Mouse (Mus musculus) spleen, postnatal 14 days (tissue): Measurements from ENCODE around the gene Fam19a5.

ENCODE experiments used
- DNase-seq, 2 experiments: peaks; one replicate each; pipeline ENCODE4 v3.0.0; 2021 to 2022; ENCODE audit warnings: low spot score in 2 of 2

The Fam19a5 gene

GRCm38 (mm10) chr15:87543599-87544338 is at the start of gene Fam19a5:
TSS of gene Fam19a5 (plus strand) at chr15:87544299.
- DNase-seq, result no peak

DNA sequence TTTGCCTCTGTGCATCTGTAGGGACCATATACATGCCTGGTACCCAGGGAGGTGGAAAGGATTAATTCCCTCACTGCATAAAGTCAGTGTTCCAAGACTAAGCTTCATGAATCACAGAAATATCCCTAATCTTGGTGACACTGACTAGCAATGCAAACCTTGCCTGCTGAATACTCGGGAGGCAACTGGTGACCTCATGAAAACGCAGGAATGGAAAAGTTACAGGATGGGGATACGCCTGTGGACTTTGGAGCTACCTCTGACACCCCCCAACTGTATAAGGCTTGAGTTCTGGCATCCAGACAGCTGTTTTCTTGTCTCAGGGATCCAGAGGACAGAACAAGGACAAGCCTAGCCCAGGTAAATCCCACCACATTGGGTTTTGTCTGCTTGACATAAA is 42.4 kb upstream of the Fam19a5 start:
- DNase-seq, result no peak

GRCm38 (mm10) chr15:87507349-87507748 is 36.8 kb upstream of the Fam19a5 start:
- DNase-seq, result no peak

- no peak for DNase-seq
Observed at GRCm38 (mm10) chr15:87510886-87511285, 33.2 kb upstream of the Fam19a5 start.

- DNase-seq, result no peak
Observed at GRCm38 (mm10) chr15:87518161-87518560, 25.9 kb upstream of the Fam19a5 start.

DNA sequence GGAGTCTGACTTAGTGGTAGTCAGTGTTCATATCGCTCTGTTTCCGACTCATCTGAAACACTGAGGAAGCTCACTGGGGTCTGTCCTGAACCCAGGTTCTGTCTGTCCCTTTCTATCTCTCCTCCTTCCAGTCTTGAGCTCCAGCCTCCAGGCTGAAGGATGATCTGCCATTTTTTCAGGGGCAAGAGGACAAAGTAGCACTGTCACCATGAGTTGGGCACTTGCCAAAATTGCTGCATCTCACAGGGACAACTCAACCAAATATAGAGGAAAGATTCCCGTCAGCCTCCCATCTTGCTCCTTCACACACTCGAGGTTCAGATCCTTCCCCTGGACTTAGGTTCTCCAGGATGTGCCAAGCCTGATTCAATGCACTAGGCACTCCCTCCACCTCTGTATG is 14.8 kb upstream of the Fam19a5 start:
- no peak for DNase-seq

DNA sequence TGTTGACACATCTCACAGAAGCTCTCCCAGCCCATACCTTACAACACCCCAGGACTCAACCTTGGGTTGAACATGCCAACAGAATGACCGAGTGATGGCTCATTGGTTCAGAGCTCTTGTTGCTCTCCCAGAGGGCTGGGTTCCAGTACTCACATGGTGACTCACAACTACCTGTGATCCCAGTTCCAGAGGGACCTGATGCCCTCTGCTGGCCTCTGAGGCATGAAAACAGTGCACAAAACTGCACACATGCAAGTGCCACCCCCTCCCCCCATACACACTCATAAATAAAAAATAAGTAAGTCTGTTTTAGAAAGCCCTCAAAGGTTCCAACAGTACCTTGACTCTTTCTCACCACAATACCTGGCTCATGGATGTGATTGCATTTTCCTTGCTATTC is 2.4 kb upstream of the Fam19a5 start:
- no peak for DNase-seq

GRCm38 (mm10) chr15:87544401-87545129 is 466 bp downstream of the Fam19a5 start:
- no peak for DNase-seq

- DNase-seq, result no peak
Observed at GRCm38 (mm10) chr15:87545130-87545642, 1.1 kb downstream of the Fam19a5 start.

- DNase-seq, result no peak
Observed at GRCm38 (mm10) chr15:87545731-87546360, 1.7 kb downstream of the Fam19a5 start.

GRCm38 (mm10) chr15:87547022-87547421 is 2.9 kb downstream of the Fam19a5 start:
- no peak for DNase-seq

GRCm38 (mm10) chr15:87549724-87550123 is 5.6 kb downstream of the Fam19a5 start:
- DNase-seq, result no peak

DNA sequence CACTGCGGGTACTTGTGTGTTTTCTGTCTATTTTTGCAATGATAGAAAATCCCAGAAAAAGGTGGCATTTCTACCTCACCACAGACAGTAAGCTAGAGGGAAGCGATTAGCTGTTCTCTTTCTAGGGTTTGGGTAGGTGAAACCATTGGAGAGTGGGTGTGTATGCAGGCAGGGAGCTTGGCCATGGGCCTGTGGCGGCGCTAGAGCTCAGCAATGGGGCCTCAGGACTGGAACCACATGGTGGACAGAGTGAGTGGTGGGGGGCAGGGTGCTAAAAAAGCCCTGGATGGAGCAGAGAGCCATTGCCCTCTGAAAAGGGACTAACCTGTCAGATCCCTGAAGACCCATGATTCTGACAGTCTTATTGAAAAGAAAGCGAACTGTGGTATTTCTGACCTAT is 6.7 kb downstream of the Fam19a5 start:
- no peak for DNase-seq

DNA sequence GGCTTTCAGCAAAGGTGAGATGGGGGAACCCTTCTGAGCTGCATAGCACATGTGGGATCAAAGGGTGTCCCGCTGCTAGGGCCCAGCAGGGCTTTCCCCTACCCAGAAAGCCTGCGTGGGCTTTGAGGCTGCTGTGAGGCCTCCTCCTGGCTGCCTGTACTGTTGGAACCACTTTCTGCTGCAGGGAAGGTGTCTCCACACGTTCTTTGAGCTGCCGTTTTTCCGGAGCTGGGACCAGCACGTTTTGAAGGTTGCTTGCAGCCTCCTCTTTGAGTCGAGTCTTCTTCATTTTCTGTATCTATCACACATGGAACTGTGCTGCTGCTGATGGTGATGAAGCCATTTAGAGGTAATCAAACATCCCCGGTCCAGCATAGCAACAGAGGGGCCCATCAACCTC is 7.5 kb downstream of the Fam19a5 start:
- DNase-seq, result no peak

GRCm38 (mm10) chr15:87555811-87556210 is 11.7 kb downstream of the Fam19a5 start:
- DNase-seq, result no peak

DNA sequence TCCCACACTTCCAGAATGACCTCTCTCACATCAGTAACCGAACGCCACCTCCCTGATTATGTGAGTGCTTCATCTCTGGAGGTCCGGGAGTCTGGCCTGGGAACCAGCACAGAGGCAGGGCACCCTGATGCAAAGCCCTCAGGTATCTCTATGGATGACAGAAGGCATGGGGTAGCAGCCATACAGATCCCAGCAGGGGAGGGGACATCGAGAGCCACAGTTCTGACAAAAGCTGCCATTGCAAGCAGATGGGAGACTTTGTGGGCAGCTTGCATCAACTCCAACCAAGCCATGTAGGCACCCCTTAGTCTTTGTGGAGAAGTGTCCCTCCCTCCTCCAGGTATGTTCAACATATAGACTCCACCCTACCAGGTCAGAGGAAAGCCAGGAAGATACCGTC is 20.2 kb downstream of the Fam19a5 start:
- no peak for DNase-seq

DNA sequence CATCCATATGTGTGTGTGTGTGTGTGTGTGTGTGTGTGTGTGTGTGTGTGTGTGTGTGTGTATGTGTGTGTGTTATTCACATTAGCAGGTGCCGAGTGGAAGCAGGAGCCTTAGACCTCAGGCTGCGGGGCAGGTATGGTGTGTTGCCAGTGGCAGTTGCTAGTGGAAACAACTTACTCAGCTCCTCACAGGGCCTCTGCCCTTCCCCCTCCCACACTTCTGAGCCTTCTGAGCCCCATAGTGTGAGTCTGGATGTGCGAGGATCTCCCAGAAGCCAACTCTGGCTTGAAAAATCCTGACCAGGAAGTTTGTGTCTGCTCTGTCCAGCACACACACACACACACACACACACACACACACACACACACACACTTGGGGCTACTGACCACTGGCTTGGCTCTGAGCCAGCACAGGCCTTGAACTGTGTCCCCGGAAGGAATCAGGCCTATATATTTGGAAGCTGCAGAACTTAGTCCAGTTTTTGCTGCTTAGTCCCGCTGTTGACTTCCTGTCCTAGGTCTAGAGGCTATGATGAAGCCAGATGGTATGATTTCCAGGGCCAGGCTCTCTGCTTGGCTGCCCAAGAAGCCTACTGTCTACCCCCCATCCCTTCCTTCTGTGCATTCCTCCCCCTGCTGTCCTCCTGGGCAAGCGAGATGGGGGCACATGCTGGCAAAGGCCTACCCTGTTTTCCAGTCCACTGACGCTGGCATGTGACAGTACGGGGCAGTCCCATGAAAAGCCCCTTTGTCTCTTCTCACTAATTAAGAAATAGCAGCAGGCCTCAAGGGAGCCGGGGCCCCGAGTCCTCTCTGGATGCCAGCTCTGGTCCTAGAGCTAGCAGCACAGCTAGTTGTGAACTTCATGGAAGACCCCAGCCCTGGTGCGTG is 22.2 kb downstream of the Fam19a5 start:
- no peak for DNase-seq

DNA sequence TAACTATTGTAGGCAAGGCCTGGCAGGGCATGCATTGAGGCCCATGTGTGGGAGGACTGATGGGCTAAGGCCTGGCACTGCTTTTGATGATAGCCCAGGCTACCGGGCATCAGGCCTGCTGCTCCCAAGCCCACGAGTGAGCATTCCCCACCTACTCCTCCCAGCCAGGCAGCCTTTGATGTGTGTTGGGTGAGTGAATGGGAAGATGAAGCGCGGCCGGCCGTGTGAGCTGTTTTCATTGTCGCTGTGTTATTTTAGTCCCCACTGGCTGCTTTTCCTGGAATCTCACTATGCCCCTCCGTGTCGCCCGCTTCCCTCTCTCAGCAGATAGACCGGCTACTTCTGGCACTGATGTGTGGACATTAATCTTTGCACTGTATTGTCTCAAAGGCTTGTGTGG is 26.1 kb downstream of the Fam19a5 start:
- DNase-seq, result no peak

- no peak for DNase-seq
Observed at GRCm38 (mm10) chr15:87579861-87580260, 35.8 kb downstream of the Fam19a5 start.

- no peak for DNase-seq
Observed at GRCm38 (mm10) chr15:87583921-87584621, 40.0 kb downstream of the Fam19a5 start.

GRCm38 (mm10) chr15:87590975-87591374 is 46.9 kb downstream of the Fam19a5 start:
- no peak for DNase-seq
